Mouse (Mus musculus): ENCODE results near the gene Gm10097. TPM values are rescaled to one million over a fixed set of nuclear protein-coding genes. Genes with fewer than 3 reads are reported as not detected.

Gm10097 gene
- polyA plus RNA-seq, 1 experiment from 2014 or later, result 0.88 TPM

DNA sequence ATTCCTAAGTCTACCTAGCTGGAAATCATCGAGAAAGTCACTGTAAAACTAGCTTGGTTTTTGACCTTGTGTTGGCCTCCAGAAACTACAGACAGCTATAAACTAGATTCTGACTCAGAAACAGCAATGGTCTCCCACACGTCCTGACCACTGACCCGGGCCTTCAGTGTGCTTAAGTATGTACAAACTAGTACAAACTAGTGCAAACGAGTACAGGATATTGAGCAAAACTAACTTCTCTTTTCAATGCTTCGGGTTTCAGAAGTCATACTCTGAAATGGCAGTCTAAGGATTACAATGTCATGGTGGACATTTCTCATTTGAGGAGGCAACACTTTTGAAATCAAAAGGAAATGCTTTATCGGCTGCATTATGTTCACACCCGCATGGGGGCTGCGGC is 24.5 kb upstream of the Gm10097 start:
- 87% methylated on average over 8 of the region's 8 CpGs for WGBS
- Histone ChIP-seq H3K9me3 (ENCODE audit: control insufficient read depth, low read depth, low read length) (no peaks in the 10 kb centered on the region), H3K9ac (replicated peaks; ENCODE audit: low read depth, low read length) (no peak overlapping the region), H3K36me3 (ENCODE audit: control insufficient read depth, insufficient read depth, low read length) (peaks cover 33% of the 10 kb centered on the region), H3K27me3 (ENCODE audit: control insufficient read depth, insufficient read depth, low read length) (no peaks in the 10 kb centered on the region), H3K4me3 (ENCODE audit: low read depth, low read length) (no peak overlapping the region), H3K4me2 (replicated peaks; ENCODE audit: low read depth, low read length) (no peak overlapping the region), H3K27ac (ENCODE audit: low read length) (no peak overlapping the region), H3K4me1 (ENCODE audit: control insufficient read depth, insufficient read depth, low read length) (no peaks in the 10 kb centered on the region)
- no peak for ATAC-seq (ENCODE audit: insufficient number of reproducible peaks, insufficient read depth, low FRiP score, low read depth)

GRCm38 (mm10) chr10:5045213-5045612 is 23.8 kb upstream of the Gm10097 start:
- WGBS, result 92% methylated on average over 7 of the region's 7 CpGs
- Histone ChIP-seq H3K27me3 (ENCODE audit: control insufficient read depth, insufficient read depth, low read length) (no peaks in the 10 kb centered on the region), H3K9me3 (ENCODE audit: control insufficient read depth, low read depth, low read length) (no peaks in the 10 kb centered on the region), H3K4me3 (ENCODE audit: low read depth, low read length) (no peak overlapping the region), H3K9ac (replicated peaks; ENCODE audit: low read depth, low read length) (no peak overlapping the region), H3K4me2 (replicated peaks; ENCODE audit: low read depth, low read length) (no peak overlapping the region), H3K36me3 (ENCODE audit: control insufficient read depth, insufficient read depth, low read length) (peaks cover 30% of the 10 kb centered on the region), H3K4me1 (ENCODE audit: control insufficient read depth, insufficient read depth, low read length) (no peaks in the 10 kb centered on the region), H3K27ac (ENCODE audit: low read length) (no peak overlapping the region)
- ATAC-seq (ENCODE audit: insufficient number of reproducible peaks, insufficient read depth, low FRiP score, low read depth), result no peak

DNA sequence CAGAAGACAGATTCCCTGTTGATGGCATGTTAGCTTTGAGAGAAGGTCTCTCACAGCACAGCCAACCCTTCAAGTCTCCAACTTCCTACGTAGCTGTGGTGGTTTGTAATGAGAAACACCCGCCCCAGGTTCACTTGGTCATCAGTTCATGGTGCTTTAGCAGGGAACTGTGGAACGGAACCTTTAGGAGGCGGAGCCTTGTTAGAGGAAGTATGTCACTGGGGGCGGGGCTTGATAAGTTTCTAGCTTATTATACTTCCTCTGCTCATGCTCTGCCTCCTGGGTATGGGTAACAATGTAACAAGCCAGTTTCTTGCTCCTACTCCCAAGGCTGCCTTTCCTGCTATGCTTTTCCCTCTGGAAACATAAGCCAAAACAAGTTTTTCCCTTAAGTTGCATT is 23.3 kb upstream of the Gm10097 start:
- no peaks in the 10 kb centered on the region for H3K9me3 ChIP-seq (ENCODE audit: control insufficient read depth, low read depth, low read length)
- H3K36me3 ChIP-seq (ENCODE audit: control insufficient read depth, insufficient read depth, low read length), result peaks cover 30% of the 10 kb centered on the region
- no peak overlapping the region for H3K4me2 ChIP-seq (replicated peaks; ENCODE audit: low read depth, low read length)
- no peak overlapping the region for H3K27ac ChIP-seq (ENCODE audit: low read length)
- H3K9ac ChIP-seq (replicated peaks; ENCODE audit: low read depth, low read length), result no peak overlapping the region
- ATAC-seq (ENCODE audit: insufficient number of reproducible peaks, insufficient read depth, low FRiP score, low read depth), result no peak
- no peaks in the 10 kb centered on the region for H3K27me3 ChIP-seq (ENCODE audit: control insufficient read depth, insufficient read depth, low read length)
- WGBS, result 89% methylated on average over 5 of the region's 5 CpGs
- H3K4me3 ChIP-seq (ENCODE audit: low read depth, low read length), result no peak overlapping the region
- no peaks in the 10 kb centered on the region for H3K4me1 ChIP-seq (ENCODE audit: control insufficient read depth, insufficient read depth, low read length)

- no peak for ATAC-seq (ENCODE audit: insufficient number of reproducible peaks, insufficient read depth, low FRiP score, low read depth)
These were observed 12.7 kb upstream of the Gm10097 start for GRCm38 (mm10) chr10:5056243-5056735.

GRCm38 (mm10) chr10:5056940-5057339 is 12.1 kb upstream of the Gm10097 start:
- no peak overlapping the region for H3K4me2 ChIP-seq (replicated peaks; ENCODE audit: low read depth, low read length)
- 77% methylated on average over 3 of the region's 3 CpGs for WGBS
- H3K36me3 ChIP-seq (ENCODE audit: control insufficient read depth, insufficient read depth, low read length), result peaks cover 6% of the 10 kb centered on the region; the same call in 1 of the 2 replicates
- no peaks in the 10 kb centered on the region for H3K4me1 ChIP-seq (ENCODE audit: control insufficient read depth, insufficient read depth, low read length)
- no peak for ATAC-seq (ENCODE audit: insufficient number of reproducible peaks, insufficient read depth, low FRiP score, low read depth)
- H3K4me3 ChIP-seq (ENCODE audit: low read depth, low read length), result no peak overlapping the region
- no peak overlapping the region for H3K9ac ChIP-seq (replicated peaks; ENCODE audit: low read depth, low read length)
- H3K27ac ChIP-seq (ENCODE audit: low read length), result no peak overlapping the region
- H3K27me3 ChIP-seq (ENCODE audit: control insufficient read depth, insufficient read depth, low read length), result no peaks in the 10 kb centered on the region
- H3K9me3 ChIP-seq (ENCODE audit: control insufficient read depth, low read depth, low read length), result no peaks in the 10 kb centered on the region

More at GRCm38 (mm10) chr10:5056243-5056735, 12.7 kb upstream of the Gm10097 start:
- Histone ChIP-seq H3K4me1 (ENCODE audit: control insufficient read depth, insufficient read depth, low read length) (no peaks in the 10 kb centered on the region), H3K27ac (ENCODE audit: low read length) (no peak overlapping the region), H3K27me3 (ENCODE audit: control insufficient read depth, insufficient read depth, low read length) (no peaks in the 10 kb centered on the region), H3K9ac (replicated peaks; ENCODE audit: low read depth, low read length) (no peak overlapping the region), H3K4me2 (replicated peaks; ENCODE audit: low read depth, low read length) (no peak overlapping the region), H3K36me3 (ENCODE audit: control insufficient read depth, insufficient read depth, low read length) (peaks cover 6% of the 10 kb centered on the region; the same call in 1 of the 2 replicates), H3K9me3 (ENCODE audit: control insufficient read depth, low read depth, low read length) (no peaks in the 10 kb centered on the region), H3K4me3 (ENCODE audit: low read depth, low read length) (no peak overlapping the region)
- WGBS, result 91% methylated on average over 10 of the region's 10 CpGs

- no peaks in the 10 kb centered on the region for H3K27me3 ChIP-seq (ENCODE audit: control insufficient read depth, insufficient read depth, low read length)
- H3K4me3 ChIP-seq (ENCODE audit: low read depth, low read length), result no peak overlapping the region
- WGBS, result 93% methylated on average over 15 of the region's 15 CpGs
- no peaks in the 10 kb centered on the region for H3K9me3 ChIP-seq (ENCODE audit: control insufficient read depth, low read depth, low read length)
- H3K4me1 ChIP-seq (ENCODE audit: control insufficient read depth, insufficient read depth, low read length), result no peaks in the 10 kb centered on the region
- H3K36me3 ChIP-seq (ENCODE audit: control insufficient read depth, insufficient read depth, low read length), result peaks cover 2% of the 10 kb centered on the region; the same call in 1 of the 2 replicates
- no peak overlapping the region for H3K4me2 ChIP-seq (replicated peaks; ENCODE audit: low read depth, low read length)
- ATAC-seq (ENCODE audit: insufficient number of reproducible peaks, insufficient read depth, low FRiP score, low read depth), result no peak
- no peak overlapping the region for H3K9ac ChIP-seq (replicated peaks; ENCODE audit: low read depth, low read length)
- no peak overlapping the region for H3K27ac ChIP-seq (ENCODE audit: low read length)
These were observed 11.3 kb upstream of the Gm10097 start for GRCm38 (mm10) chr10:5057661-5058060.

- no peaks in the 10 kb centered on the region for H3K9me3 ChIP-seq (ENCODE audit: control insufficient read depth, low read depth, low read length)
- no peak for ATAC-seq (ENCODE audit: insufficient number of reproducible peaks, insufficient read depth, low FRiP score, low read depth)
- no peak overlapping the region for H3K27ac ChIP-seq (ENCODE audit: low read length)
- H3K4me1 ChIP-seq (ENCODE audit: control insufficient read depth, insufficient read depth, low read length), result no peaks in the 10 kb centered on the region
- no peak overlapping the region for H3K4me2 ChIP-seq (replicated peaks; ENCODE audit: low read depth, low read length)
- peaks cover 2% of the 10 kb centered on the region; the same call in 1 of the 2 replicates for H3K36me3 ChIP-seq (ENCODE audit: control insufficient read depth, insufficient read depth, low read length)
- no peak overlapping the region for H3K9ac ChIP-seq (replicated peaks; ENCODE audit: low read depth, low read length)
- 85% methylated on average over 2 of the region's 2 CpGs for WGBS
- H3K27me3 ChIP-seq (ENCODE audit: control insufficient read depth, insufficient read depth, low read length), result no peaks in the 10 kb centered on the region
- H3K4me3 ChIP-seq (ENCODE audit: low read depth, low read length), result no peak overlapping the region
These were observed 10.1 kb upstream of the Gm10097 start for GRCm38 (mm10) chr10:5058876-5059275.

DNA sequence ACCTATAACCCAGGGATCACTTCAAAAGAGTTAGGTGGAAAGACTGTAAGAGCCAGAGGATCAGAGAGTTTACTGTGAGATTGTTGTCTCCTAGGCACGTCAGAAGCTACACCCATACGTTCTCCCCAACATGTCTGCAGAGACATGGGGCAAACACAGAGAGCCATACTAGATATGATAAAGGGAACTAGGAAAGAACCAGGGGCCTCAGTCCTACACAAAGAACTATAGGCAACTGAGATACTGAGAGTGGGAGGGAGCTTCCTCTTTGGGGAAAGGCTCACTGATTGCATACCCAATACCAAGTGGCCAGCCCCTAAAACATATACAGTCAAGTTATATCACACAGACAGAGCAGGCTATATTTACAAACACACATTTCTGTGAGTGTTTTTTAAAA is 9.0 kb upstream of the Gm10097 start:
- Histone ChIP-seq H3K4me1 (ENCODE audit: control insufficient read depth, insufficient read depth, low read length) (no peaks in the 10 kb centered on the region), H3K4me2 (replicated peaks; ENCODE audit: low read depth, low read length) (no peak overlapping the region), H3K4me3 (ENCODE audit: low read depth, low read length) (no peak overlapping the region), H3K27me3 (ENCODE audit: control insufficient read depth, insufficient read depth, low read length) (no peaks in the 10 kb centered on the region), H3K9me3 (ENCODE audit: control insufficient read depth, low read depth, low read length) (no peaks in the 10 kb centered on the region), H3K36me3 (ENCODE audit: control insufficient read depth, insufficient read depth, low read length) (no peaks in the 10 kb centered on the region), H3K27ac (ENCODE audit: low read length) (no peak overlapping the region), H3K9ac (replicated peaks; ENCODE audit: low read depth, low read length) (no peak overlapping the region)
- WGBS, result 89% methylated on average over 2 of the region's 2 CpGs
- ATAC-seq (ENCODE audit: insufficient number of reproducible peaks, insufficient read depth, low FRiP score, low read depth), result no peak

DNA sequence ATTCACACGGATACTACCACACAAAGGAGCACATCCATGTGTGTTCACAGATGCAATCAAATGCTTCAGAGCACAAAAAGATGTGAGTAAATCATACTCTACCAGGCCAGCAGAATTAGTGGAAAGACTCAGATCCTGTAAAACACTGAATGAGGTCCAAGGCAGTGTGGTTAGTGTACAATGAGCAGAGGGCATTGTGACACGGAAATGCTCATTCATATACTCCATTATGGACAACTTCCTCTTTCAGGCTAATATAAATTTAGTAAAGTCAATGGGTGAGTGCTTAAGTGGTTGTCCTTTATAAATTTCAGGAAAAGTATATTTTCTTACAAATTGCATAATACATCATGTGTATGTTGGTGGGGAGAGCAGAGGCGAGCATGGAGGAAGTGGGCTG is 1.9 kb upstream of the Gm10097 start:
- no peak overlapping the region for H3K4me2 ChIP-seq (replicated peaks; ENCODE audit: low read depth, low read length)
- no peaks in the 10 kb centered on the region for H3K4me1 ChIP-seq (ENCODE audit: control insufficient read depth, insufficient read depth, low read length)
- no peak for ATAC-seq (ENCODE audit: insufficient number of reproducible peaks, insufficient read depth, low FRiP score, low read depth)
- no peak overlapping the region for H3K9ac ChIP-seq (replicated peaks; ENCODE audit: low read depth, low read length)
- no peak overlapping the region for H3K4me3 ChIP-seq (ENCODE audit: low read depth, low read length)
- H3K36me3 ChIP-seq (ENCODE audit: control insufficient read depth, insufficient read depth, low read length), result peaks cover 4% of the 10 kb centered on the region; the same call in 1 of the 2 replicates
- WGBS, result 72% methylated on average over 3 of the region's 3 CpGs
- no peak overlapping the region for H3K27ac ChIP-seq (ENCODE audit: low read length)
- no peaks in the 10 kb centered on the region for H3K9me3 ChIP-seq (ENCODE audit: control insufficient read depth, low read depth, low read length)
- no peaks in the 10 kb centered on the region for H3K27me3 ChIP-seq (ENCODE audit: control insufficient read depth, insufficient read depth, low read length)

Data from stomach, embryonic 14.5 days (tissue).